Mouse (Mus musculus) neural tube, embryonic 12.5 days (tissue): Measurements from ENCODE around the gene Mrps25. TPM values are rescaled to one million over a fixed set of nuclear protein-coding genes. Genes with fewer than 3 reads are reported as not detected.

Experiments used
- ATAC-seq: fragments of 200-750 bp; cut with Nextera tagmentation; 2 replicates; pipeline ENCODE4 v1.8.0; 2017; ENCODE audit warnings: low read depth, mild to moderate bottlenecking, moderate TSS enrichment, moderate library complexity; ENCODE audit not compliant: low FRiP score
- H3K27ac ChIP-seq: fragments of 300-500 bp; sonication (generic); 2 replicates; pipeline ENCODE4 v1.5.1; 2016
- H3K27me3 ChIP-seq: fragments of 300-500 bp; sonication (generic); replicated peaks from 2 replicates; pipeline ENCODE4 v1.6.1; 2016; ENCODE audit warnings: mild to moderate bottlenecking
- H3K36me3 ChIP-seq: fragments of 300-500 bp; sonication (generic); 2 replicates; pipeline ENCODE4 v1.6.1; 2016; ENCODE audit warnings: mild to moderate bottlenecking
- H3K4me1 ChIP-seq: fragments of 300-500 bp; sonication (generic); 2 replicates; pipeline ENCODE4 v1.6.1; 2016
- H3K4me2 ChIP-seq: fragments of 300-500 bp; sonication (generic); replicated peaks from 2 replicates; pipeline ENCODE4 v1.6.1; 2016; ENCODE audit warnings: mild to moderate bottlenecking
- H3K4me3 ChIP-seq: fragments of 300-500 bp; sonication (generic); 2 replicates; pipeline ENCODE4 v1.5.1; 2016
- H3K9ac ChIP-seq: fragments of 300-500 bp; sonication (generic); 2 replicates; pipeline ENCODE4 v1.6.1; 2016; ENCODE audit warnings: mild to moderate bottlenecking
- H3K9me3 ChIP-seq: fragments of 300-500 bp; sonication (generic); 2 replicates; pipeline ENCODE4 v1.6.1; 2016; ENCODE audit warnings: mild to moderate bottlenecking
- WGBS: fragments of 180-500 bp; shearing (Covaris S2); methylation state at CpG from one replicate; pipeline ENCODE4 v1.1.7; 2016; 5-methylcytosine and 5-hydroxymethylcytosine counted together
- polyA plus RNA-seq: library from polyadenylated mRNA; unstranded; fragments of >200 nt; fragmentation: Nextera tagmentation; extraction: Ambion mirVana; gene quantifications from 2 replicates; pipeline ENCODE4 v1.2.1, GENCODE M21; 2016

The Mrps25 gene
- polyA plus RNA-seq: 70.0 and 70.6 TPM in 2 replicates

DNA sequence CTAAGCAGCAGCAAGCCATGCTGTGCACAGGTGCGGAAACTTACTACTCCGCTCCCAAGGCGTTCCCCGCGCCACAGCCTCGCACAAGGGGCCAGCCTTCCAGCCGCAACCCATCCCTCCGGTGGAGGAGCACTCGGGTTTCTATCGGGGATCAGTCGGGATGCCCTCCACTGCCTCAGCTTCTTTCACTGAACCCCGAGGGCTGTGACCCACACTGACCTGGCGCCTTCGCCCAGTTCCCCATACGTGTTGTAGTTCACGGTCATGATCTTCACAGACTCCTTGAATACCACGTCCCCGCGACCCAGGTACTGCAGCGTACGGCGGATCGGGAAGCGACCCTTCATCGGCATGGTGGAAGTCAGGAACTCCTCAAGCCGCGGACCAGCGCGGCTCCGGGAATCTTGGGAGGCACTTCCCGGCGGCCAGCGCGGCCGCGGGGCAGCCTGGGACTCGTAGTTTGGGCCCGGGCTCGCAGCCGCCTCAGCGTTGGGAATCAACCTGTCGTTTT lies at the start of gene Mrps25:
Mrps25 (minus strand) TSS at position 413 of the 511 bp plus-strand sequence.
- H3K4me1 ChIP-seq: peaks cover 11% of the 10 kb centered on the region
- peak within 1 kb of the TSS; percentile 73 for H3K9ac ChIP-seq
- H3K36me3 ChIP-seq: peaks cover 17% of the 10 kb centered on the region
- H3K4me2 ChIP-seq: peak within 1 kb of the TSS; percentile 87
- no peak within 1 kb of the TSS for H3K27ac ChIP-seq
- ATAC-seq: peak; percentile 94
- WGBS: under 1% methylated on average over 42 of the region's 42 CpGs
- H3K27me3 ChIP-seq: no peaks in the 10 kb centered on the region
- 0 out of 2 replicates have a peak, but pooled peaks cover 5% of the 10 kb centered on the region for H3K9me3 ChIP-seq
- H3K4me3 ChIP-seq: peak within 1 kb of the TSS; percentile 81

DNA sequence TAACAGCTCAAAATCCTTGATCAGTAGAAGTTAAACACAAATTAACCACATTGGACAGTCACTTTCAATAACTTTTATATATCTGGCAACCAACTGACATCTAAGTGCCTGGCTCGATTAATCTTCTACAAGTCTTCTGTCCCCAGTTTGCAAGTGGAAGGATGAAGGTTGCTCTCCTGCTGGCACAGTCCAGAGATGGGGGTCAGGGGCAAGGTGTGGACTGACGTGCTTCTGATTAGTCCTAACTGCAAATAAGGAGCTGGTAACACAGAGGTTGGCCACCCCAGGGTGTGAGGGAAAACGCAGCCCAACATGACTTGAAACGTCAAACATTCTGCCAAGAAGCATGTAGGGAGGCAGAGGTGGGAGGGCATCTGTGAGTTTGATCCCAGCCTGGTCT lies 47.9 kb upstream of the Mrps25 start:
- Histone ChIP-seq H3K4me3 (no peak overlapping the region), H3K27me3 (no peaks in the 10 kb centered on the region), H3K9me3 (no peaks in the 10 kb centered on the region), H3K36me3 (no peaks in the 10 kb centered on the region), H3K9ac (no peak overlapping the region), H3K27ac (no peak overlapping the region), H3K4me1 (no peaks in the 10 kb centered on the region), H3K4me2 (no peak overlapping the region)
- ATAC-seq: no peak
- WGBS: 79% methylated on average over 4 of the region's 4 CpGs

DNA sequence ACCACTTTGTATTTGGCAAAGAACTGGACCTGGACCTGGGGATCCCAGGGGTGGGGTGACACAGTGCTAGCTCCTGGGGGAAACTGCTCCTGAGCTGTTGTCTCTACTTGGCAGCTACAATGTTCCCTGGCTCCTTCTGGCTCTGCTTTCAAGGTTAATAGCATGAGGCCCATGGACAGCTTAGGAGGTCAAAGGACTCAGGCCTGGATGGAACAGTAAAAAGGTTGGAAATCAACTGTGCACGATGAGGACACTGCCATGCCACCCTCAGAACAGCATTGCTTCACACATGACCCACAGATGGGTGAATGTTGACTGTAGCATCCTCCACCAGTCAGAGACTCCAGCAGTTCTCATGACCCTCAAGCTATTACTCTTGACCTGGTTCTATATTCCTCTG lies 47.5 kb upstream of the Mrps25 start:
- H3K9me3 ChIP-seq: no peaks in the 10 kb centered on the region
- H3K36me3 ChIP-seq: no peaks in the 10 kb centered on the region
- H3K4me3 ChIP-seq: no peak overlapping the region
- H3K27ac ChIP-seq: no peak overlapping the region
- H3K9ac ChIP-seq: no peak overlapping the region
- no peak overlapping the region for H3K4me2 ChIP-seq
- no peaks in the 10 kb centered on the region for H3K4me1 ChIP-seq
- WGBS: 63% methylated on average over 1 of the region's 1 CpGs
- no peak for ATAC-seq
- H3K27me3 ChIP-seq: no peaks in the 10 kb centered on the region

DNA sequence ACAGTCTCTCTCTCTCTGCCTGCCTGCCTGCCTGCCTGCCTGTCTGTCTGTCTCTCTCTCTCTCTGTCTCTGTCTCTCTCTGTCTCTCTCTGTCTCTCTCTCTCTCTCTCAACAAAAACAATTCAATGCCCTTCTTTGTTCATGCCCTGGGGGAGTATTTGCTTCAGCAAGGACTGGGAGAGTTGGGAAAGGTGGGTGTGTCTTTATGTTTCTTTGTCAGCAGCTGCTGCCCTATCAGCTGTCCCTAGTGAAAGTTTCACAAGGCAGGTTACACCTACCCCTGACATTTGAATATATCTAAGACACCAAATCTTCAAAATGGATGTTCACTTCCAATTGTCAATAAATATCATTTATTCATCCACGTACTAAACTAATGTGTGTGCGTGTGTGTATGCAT lies 45.8 kb upstream of the Mrps25 start:
- 88% methylated on average over 2 of the region's 2 CpGs for WGBS
- H3K27ac ChIP-seq: no peak overlapping the region
- no peaks in the 10 kb centered on the region for H3K36me3 ChIP-seq
- H3K9ac ChIP-seq: no peak overlapping the region
- no peaks in the 10 kb centered on the region for H3K9me3 ChIP-seq
- no peaks in the 10 kb centered on the region for H3K4me1 ChIP-seq
- no peak overlapping the region for H3K4me2 ChIP-seq
- H3K4me3 ChIP-seq: no peak overlapping the region
- H3K27me3 ChIP-seq: no peaks in the 10 kb centered on the region
- ATAC-seq: no peak

DNA sequence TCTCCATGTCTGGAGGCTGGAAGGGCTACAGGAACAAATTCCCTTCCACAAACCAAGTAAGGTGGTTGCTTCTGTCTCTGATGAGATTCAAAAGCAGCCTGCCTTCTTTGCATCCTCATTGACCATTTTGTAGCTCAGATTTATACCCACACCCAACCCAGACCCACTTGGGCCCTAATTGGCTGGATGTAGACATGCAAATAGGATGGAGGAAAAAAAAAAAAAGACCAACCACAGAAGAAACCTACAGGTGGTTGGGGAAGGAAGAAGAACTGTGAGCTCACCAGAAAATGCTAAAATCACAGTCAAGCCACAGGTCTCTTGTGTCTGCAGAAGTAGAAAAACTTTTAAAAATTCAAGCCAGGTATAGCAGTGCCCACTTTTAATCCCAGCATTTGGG lies 45.3 kb upstream of the Mrps25 start:
- Histone ChIP-seq H3K9ac (no peak overlapping the region), H3K9me3 (no peaks in the 10 kb centered on the region)
- ATAC-seq: no peak

DNA sequence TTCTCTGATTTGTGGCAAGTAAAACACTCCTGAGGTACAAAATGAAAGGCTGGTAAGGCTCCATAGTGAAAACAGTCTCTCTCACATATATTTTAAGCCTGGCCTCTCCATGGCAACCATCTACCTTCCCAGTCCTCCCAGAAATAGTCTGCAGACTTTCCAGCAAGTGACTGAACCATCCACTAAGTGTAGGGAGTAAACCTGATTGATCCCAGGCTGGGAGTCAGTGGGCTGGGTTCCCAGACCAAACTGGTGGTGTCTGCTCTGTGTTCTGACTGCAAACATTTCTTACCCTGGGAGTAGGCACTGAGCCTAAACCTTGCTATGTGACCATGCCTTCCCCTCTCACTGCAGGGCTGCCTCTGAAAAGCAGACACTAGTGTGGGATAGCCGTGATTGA lies 41.1 kb upstream of the Mrps25 start:
- Histone ChIP-seq H3K4me2 (no peak overlapping the region), H3K9ac (no peak overlapping the region), H3K27me3 (no peaks in the 10 kb centered on the region), H3K27ac (no peak overlapping the region), H3K9me3 (no peaks in the 10 kb centered on the region), H3K4me1 (no peaks in the 10 kb centered on the region), H3K4me3 (no peak overlapping the region), H3K36me3 (no peaks in the 10 kb centered on the region)
- ATAC-seq: no peak
- 97% methylated on average over 1 of the region's 1 CpGs for WGBS

More for the DNA sequence above, 45.3 kb upstream of the Mrps25 start:
- Histone ChIP-seq H3K27me3 (no peaks in the 10 kb centered on the region), H3K4me2 (no peak overlapping the region), H3K4me3 (no peak overlapping the region), H3K27ac (no peak overlapping the region), H3K4me1 (no peaks in the 10 kb centered on the region), H3K36me3 (no peaks in the 10 kb centered on the region)

DNA sequence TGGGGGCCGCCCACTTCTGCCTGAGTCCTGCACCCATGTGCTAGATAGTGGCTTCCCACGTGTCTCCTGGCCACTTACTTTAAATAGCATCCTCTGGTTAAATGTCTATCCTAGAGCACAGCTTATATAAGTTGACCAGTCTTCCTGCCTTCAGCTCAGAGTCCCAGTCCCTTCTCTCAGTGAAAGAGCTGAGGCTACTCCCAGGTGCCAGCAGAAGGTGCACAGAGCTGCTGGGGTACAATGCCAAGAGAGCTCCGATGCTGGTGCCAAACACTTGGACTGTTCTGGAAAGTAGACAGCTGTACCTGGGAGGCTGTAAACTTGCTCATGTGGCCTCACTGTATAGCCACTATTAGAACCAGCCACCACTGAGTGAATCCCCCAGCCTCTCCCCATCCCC lies 38.2 kb upstream of the Mrps25 start:
- Histone ChIP-seq H3K4me1 (no peaks in the 10 kb centered on the region), H3K36me3 (no peaks in the 10 kb centered on the region), H3K4me3 (no peak overlapping the region), H3K9me3 (no peaks in the 10 kb centered on the region), H3K4me2 (no peak overlapping the region), H3K27ac (no peak overlapping the region), H3K9ac (no peak overlapping the region), H3K27me3 (no peaks in the 10 kb centered on the region)
- WGBS: 88% methylated on average over 3 of the region's 3 CpGs
- no peak for ATAC-seq

DNA sequence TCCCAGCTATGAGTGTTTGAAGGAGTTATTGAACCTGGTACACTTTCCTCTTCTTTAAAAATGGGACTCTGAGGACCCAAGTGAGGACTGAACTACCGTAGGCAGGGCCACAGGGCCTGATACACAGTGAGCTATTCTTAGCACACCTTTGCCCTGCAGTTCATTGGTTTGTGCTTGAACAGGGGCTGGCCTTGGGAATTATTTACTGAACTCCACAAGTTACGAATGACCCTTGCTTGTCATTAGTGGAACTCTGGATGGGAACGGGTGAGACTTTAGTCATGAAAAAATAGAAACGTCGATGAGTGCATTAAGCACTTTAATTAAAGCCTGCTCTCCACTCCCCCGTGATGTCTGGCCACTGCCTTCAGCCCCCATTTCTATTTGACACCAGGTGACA lies 37.8 kb upstream of the Mrps25 start:
- Histone ChIP-seq H3K4me1 (no peaks in the 10 kb centered on the region), H3K27me3 (no peaks in the 10 kb centered on the region), H3K4me2 (no peak overlapping the region), H3K9me3 (no peaks in the 10 kb centered on the region), H3K27ac (no peak overlapping the region), H3K36me3 (no peaks in the 10 kb centered on the region), H3K9ac (no peak overlapping the region), H3K4me3 (no peak overlapping the region)
- 84% methylated on average over 6 of the region's 6 CpGs for WGBS
- no peak for ATAC-seq

DNA sequence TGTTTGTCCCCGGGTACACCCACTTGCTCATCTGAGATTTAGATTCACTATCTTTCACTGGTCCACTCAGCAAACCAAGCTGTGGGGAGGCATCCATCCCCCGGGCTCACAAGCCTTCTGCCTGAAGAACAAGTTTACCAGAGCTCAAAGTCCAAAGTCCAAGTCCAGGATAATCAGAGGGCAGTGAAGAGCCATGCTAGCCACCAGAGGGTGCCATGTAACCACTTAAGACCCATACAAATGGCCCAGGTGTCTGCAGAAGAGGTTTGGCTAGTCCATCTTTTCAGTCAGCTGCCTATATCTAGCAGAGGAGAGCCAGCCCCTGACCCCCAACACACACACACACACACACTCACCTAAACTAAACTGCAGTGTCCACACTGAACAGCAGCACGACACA lies 35.6 kb upstream of the Mrps25 start:
- Histone ChIP-seq H3K4me3 (no peak overlapping the region), H3K27me3 (no peaks in the 10 kb centered on the region), H3K4me2 (no peak overlapping the region), H3K27ac (no peak overlapping the region), H3K9me3 (no peaks in the 10 kb centered on the region), H3K9ac (no peak overlapping the region), H3K4me1 (no peaks in the 10 kb centered on the region), H3K36me3 (no peaks in the 10 kb centered on the region)
- WGBS: 39% methylated on average over 3 of the region's 3 CpGs
- ATAC-seq: no peak

DNA sequence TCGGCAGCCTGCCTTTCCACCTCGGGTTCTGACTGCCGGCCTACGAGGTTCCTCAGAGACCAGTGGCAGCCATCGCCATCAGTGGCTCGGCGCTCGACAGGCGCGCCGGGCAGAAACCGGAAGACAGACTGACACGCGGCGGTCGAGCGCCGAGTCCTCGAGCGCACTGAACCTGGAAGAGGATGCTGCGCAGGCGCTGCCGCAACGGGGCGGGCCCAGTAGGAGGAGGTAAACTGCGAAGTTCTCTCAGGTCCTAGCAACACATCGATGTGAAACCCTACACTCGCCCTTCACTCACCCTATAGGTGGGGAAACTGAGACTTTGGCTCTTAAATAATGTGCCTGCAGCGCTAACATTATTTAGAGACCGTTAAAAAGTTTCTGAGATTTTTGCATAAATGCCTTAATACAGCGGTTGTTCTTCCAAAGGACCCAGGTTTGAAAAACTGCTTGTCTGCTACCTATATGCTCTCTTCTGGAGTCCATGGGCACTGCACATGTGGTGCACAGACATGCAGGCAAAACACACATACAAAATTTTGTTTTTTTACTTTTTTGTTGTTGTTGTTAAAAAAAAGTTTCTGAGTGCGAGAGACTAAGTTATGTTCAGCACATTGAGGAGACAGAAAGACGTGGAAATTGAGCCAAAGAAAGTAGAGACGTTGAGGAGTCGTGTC lies 31.1 kb upstream of the Mrps25 start, which contains the start of gene Rbsn:
Rbsn (minus strand) TSS at position 153 of the 677 bp plus-strand sequence.
- WGBS: 11% methylated on average over 35 of the region's 35 CpGs

DNA sequence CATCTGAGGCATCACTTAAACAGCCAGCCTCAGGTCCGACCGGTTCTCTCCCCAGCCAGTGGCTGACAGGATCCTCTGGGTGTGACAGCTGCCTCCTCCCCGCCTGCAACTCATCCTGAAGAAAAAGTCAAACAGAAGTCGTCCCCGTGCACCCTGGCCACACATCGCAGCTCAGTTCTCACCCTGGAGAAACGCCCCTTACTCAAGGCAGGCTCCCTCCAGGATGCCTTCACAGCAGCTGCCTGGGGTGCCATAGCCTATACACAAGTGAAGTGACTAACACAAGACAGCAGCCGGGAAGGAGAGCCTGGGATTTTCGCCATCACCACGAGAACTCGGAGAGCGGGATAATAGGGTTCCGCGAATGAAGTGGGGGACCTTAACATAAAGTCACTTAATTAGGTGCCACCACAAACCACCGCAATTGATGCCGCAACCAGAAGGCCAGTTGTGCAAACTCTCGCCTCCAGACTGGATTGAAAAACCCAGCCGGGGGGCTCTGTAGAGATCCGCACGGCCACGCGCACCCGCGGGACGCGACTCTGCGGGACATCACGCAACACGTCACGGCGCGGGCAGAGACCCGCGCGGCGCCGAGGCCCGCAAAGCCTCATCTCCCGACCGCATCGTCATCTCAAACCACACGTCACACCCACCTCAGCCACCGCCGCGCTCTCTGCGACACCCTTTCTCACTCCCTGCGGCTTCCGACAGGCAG lies 30.4 kb upstream of the Mrps25 start:
- Histone ChIP-seq H3K4me1 (peaks cover 8% of the 10 kb centered on the region), H3K27ac (peak overlapping the region; percentile 71; the same call in 1 of the 2 replicates), H3K9ac (peak overlapping the region; percentile 90), H3K4me3 (peak overlapping the region; percentile 91), H3K27me3 (no peaks in the 10 kb centered on the region), H3K9me3 (no peaks in the 10 kb centered on the region), H3K4me2 (peak overlapping the region; percentile 93), H3K36me3 (peaks cover 5% of the 10 kb centered on the region; the same call in 1 of the 2 replicates)
- peak; percentile 83 for ATAC-seq
- 1% methylated on average over 48 of the region's 48 CpGs for WGBS

More for the DNA sequence above, 31.1 kb upstream of the Mrps25 start, which contains the start of gene Rbsn:
- Histone ChIP-seq H3K36me3 (peaks cover 5% of the 10 kb centered on the region; the same call in 1 of the 2 replicates), H3K4me3 (peak within 1 kb of the TSS; percentile 91), H3K27ac (peak within 1 kb of the TSS; percentile 71; the same call in 1 of the 2 replicates), H3K9me3 (no peaks in the 10 kb centered on the region), H3K4me2 (peak within 1 kb of the TSS; percentile 93), H3K27me3 (no peaks in the 10 kb centered on the region), H3K4me1 (peaks cover 8% of the 10 kb centered on the region), H3K9ac (peak within 1 kb of the TSS; percentile 90)
- peak; percentile 95 for ATAC-seq

DNA sequence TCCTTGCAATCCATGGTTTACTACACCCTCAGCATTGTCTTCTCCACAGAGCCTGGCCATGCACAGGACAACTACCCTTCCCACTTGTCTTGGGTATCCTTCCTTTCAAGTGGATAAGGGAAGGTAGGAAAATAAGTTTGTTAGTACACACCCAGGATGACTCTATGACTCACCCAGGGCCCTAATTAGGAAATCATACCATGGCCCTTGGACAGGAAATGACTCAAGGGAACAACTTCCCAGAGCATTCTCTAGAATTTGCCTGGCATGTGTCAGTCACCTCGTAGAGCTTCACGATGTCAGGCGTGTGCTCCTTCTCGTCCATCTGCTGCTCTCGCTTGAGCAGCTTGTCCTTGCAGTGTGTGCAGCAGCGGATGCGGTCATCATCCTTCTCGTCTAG lies 15.6 kb upstream of the Mrps25 start:
- H3K27ac ChIP-seq: no peak overlapping the region
- no peak overlapping the region for H3K4me3 ChIP-seq
- no peak overlapping the region for H3K9ac ChIP-seq
- H3K27me3 ChIP-seq: no peaks in the 10 kb centered on the region
- WGBS: 95% methylated on average over 8 of the region's 8 CpGs
- H3K36me3 ChIP-seq: peaks cover 66% of the 10 kb centered on the region
- no peak for ATAC-seq
- no peak overlapping the region for H3K4me2 ChIP-seq
- no peaks in the 10 kb centered on the region for H3K9me3 ChIP-seq
- H3K4me1 ChIP-seq: no peaks in the 10 kb centered on the region
